Mouse (Mus musculus) large intestine, adult 2 months (tissue): ENCODE results near the gene Ccdc86. TPM values are rescaled to one million over a fixed set of nuclear protein-coding genes. Genes with fewer than 3 reads are reported as not detected.
A peak's percentile ranks its signal among the peaks of the same experiment; 100 is the strongest.

Experiments used
- DNase-seq: peaks from one replicate; pipeline ENCODE4 v3.0.0-alpha.2; 2012; ENCODE audit warnings: low read depth, low spot score
- WGBS: fragments of 180-500 bp; shearing (Covaris S2); methylation state at CpG from one replicate; pipeline ENCODE4 v1.1.7; 2018; 5-methylcytosine and 5-hydroxymethylcytosine counted together
- polyA plus RNA-seq: library from polyadenylated mRNA; depleted of rRNA; stranded (reverse); fragments of >200 nt; gene quantifications from 2 replicates; pipeline ENCODE4 v1.2.3, GENCODE M21; 2012

The Ccdc86 gene
- polyA plus RNA-seq, 1 experiment, result 7.0 TPM

- DNase-seq, result no peak
Measured at GRCm38 (mm10) chr19:10959085-10959977, 10.3 kb upstream of the Ccdc86 start.

GRCm38 (mm10) chr19:10952021-10952939, 3.2 kb upstream of the Ccdc86 start:
- WGBS, result 57% methylated on average over 11 of the region's 11 CpGs
- DNase-seq, result no peak

More at GRCm38 (mm10) chr19:10959085-10959977, 10.3 kb upstream of the Ccdc86 start:
- WGBS, result 31% methylated on average over 11 of the region's 11 CpGs

- 19% methylated on average over 9 of the region's 9 CpGs for WGBS
- no peak for DNase-seq
Measured at GRCm38 (mm10) chr19:10949558-10949957, 492 bp upstream of the Ccdc86 start.

- under 1% methylated on average over 20 of the region's 20 CpGs for WGBS
- no peak for DNase-seq
Measured at GRCm38 (mm10) chr19:10948416-10948815, 650 bp downstream of the Ccdc86 start.

- WGBS, result 44% methylated on average over 5 of the region's 5 CpGs
- DNase-seq, result no peak
Measured at GRCm38 (mm10) chr19:10947219-10947618, 1.8 kb downstream of the Ccdc86 start.

GRCm38 (mm10) chr19:10946506-10946905, 2.6 kb downstream of the Ccdc86 start:
- no peak for DNase-seq
- 55% methylated on average over 3 of the region's 3 CpGs for whole genome bisulfite sequencing

- DNase-seq, result no peak
- 78% methylated on average over 3 of the region's 3 CpGs for WGBS
Measured at GRCm38 (mm10) chr19:10943955-10944354, 5.1 kb downstream of the Ccdc86 start.

GRCm38 (mm10) chr19:10940801-10941457, 8.1 kb downstream of the Ccdc86 start:
- 28% methylated on average over 40 of the region's 40 CpGs for WGBS
- DNase-seq, result no peak

- peak; percentile 75 for DNase-seq
- WGBS, result 15% methylated on average over 37 of the region's 37 CpGs
Measured at GRCm38 (mm10) chr19:10940097-10940800, 8.8 kb downstream of the Ccdc86 start.

GRCm38 (mm10) chr19:10938771-10939170, 10.3 kb downstream of the Ccdc86 start:
- DNase-seq, result no peak
- WGBS, result 48% methylated on average over 3 of the region's 3 CpGs

GRCm38 (mm10) chr19:10937110-10937563, 11.9 kb downstream of the Ccdc86 start, which contains the start of gene Ptgdr2:
Ptgdr2 (plus strand) TSS chr19:10937160.
- WGBS, result 21% methylated on average over 5 of the region's 5 CpGs

GRCm38 (mm10) chr19:10936077-10936476, 13.0 kb downstream of the Ccdc86 start:
- WGBS, result 93% methylated on average over 5 of the region's 5 CpGs
- no peak for DNase-seq

More at GRCm38 (mm10) chr19:10937110-10937563, 11.9 kb downstream of the Ccdc86 start, which contains the start of gene Ptgdr2:
- no peak for DNase-seq

GRCm38 (mm10) chr19:10935029-10935428, 14.0 kb downstream of the Ccdc86 start:
- DNase-seq, result no peak

GRCm38 (mm10) chr19:10930641-10931040, 18.4 kb downstream of the Ccdc86 start:
- 81% methylated on average over 2 of the region's 2 CpGs for WGBS

More at GRCm38 (mm10) chr19:10935029-10935428, 14.0 kb downstream of the Ccdc86 start:
- 59% methylated on average over 5 of the region's 5 CpGs for WGBS

GRCm38 (mm10) chr19:10926666-10927065, 22.4 kb downstream of the Ccdc86 start:
- 12% methylated on average over 4 of the region's 4 CpGs for WGBS
- DNase-seq, result no peak

More at GRCm38 (mm10) chr19:10930641-10931040, 18.4 kb downstream of the Ccdc86 start:
- DNase-seq, result no peak

- 13% methylated on average over 6 of the region's 6 CpGs for WGBS
- peak; percentile 75 for DNase-seq
Measured at GRCm38 (mm10) chr19:10926123-10926621, 22.9 kb downstream of the Ccdc86 start.

- DNase-seq, result no peak
- WGBS, result 60% methylated on average over 4 of the region's 4 CpGs
Measured at GRCm38 (mm10) chr19:10924220-10924619, 24.8 kb downstream of the Ccdc86 start.

GRCm38 (mm10) chr19:10921058-10921457, 28.0 kb downstream of the Ccdc86 start:
- DNase-seq, result no peak
- WGBS, result 76% methylated on average over 3 of the region's 3 CpGs

GRCm38 (mm10) chr19:10920532-10920931, 28.5 kb downstream of the Ccdc86 start, which contains the start of gene Zp1:
Zp1 (minus strand) TSS chr19:10920632.
- DNase-seq, result no peak
- WGBS, result 80% methylated on average over 2 of the region's 2 CpGs
